Mouse (Mus musculus) forebrain, embryonic 15.5 days (tissue): ENCODE data around the gene Ssna1. TPM values are rescaled to one million over a fixed set of nuclear protein-coding genes. Genes with fewer than 3 reads are reported as not detected.

Source experiments
- ATAC-seq: fragments of 200-750 bp; cut with Nextera tagmentation; replicated peaks from 2 replicates; pipeline ENCODE4 v1.8.0; 2017; ENCODE audit warnings: mild to moderate bottlenecking, moderate TSS enrichment, moderate library complexity
- H3K27ac ChIP-seq: fragments of 300-500 bp; sonication (generic); replicated peaks from 2 replicates; pipeline ENCODE4 v1.5.1; 2015; ENCODE audit warnings: mild to moderate bottlenecking, inconsistent platforms
- H3K27me3 ChIP-seq: fragments of 300-500 bp; sonication (generic); 2 replicates; pipeline ENCODE4 v1.6.1; 2015; ENCODE audit warnings: inconsistent platforms
- H3K36me3 ChIP-seq: fragments of 300-500 bp; sonication (generic); 2 replicates; pipeline ENCODE4 v1.6.1; 2015; ENCODE audit warnings: mild to moderate bottlenecking, inconsistent platforms
- H3K4me1 ChIP-seq: fragments of 300-500 bp; sonication (generic); 2 replicates; pipeline ENCODE4 v1.6.1; 2015; ENCODE audit warnings: inconsistent platforms
- H3K4me2 ChIP-seq: fragments of 300-500 bp; sonication (generic); replicated peaks from 2 replicates; pipeline ENCODE4 v1.6.1; 2015; ENCODE audit warnings: mild to moderate bottlenecking, inconsistent platforms
- H3K4me3 ChIP-seq: fragments of 300-500 bp; sonication (generic); 2 replicates; pipeline ENCODE4 v1.5.1; 2015; ENCODE audit warnings: mild to moderate bottlenecking, inconsistent platforms
- H3K9ac ChIP-seq: fragments of 300-500 bp; sonication (generic); replicated peaks from 2 replicates; pipeline ENCODE4 v1.6.1; 2015; ENCODE audit warnings: mild to moderate bottlenecking, inconsistent platforms
- H3K9me3 ChIP-seq: fragments of 300-500 bp; sonication (generic); 2 replicates; pipeline ENCODE4 v1.6.1; 2016; ENCODE audit warnings: inconsistent platforms
- WGBS: fragments of 180-500 bp; shearing (Covaris S2); methylation state at CpG from one replicate; pipeline ENCODE4 v1.1.7; 2015; ENCODE audit warnings: mixed read lengths; 5-methylcytosine and 5-hydroxymethylcytosine counted together
- polyA plus RNA-seq: library from polyadenylated mRNA; unstranded; fragments of >200 nt; fragmentation: Nextera tagmentation; extraction: Ambion mirVana; gene quantifications from 2 replicates; pipeline ENCODE4 v1.2.1, GENCODE M21; 2015

Ssna1 gene
- polyA plus RNA-seq, 1 experiment from 2014 or later = 209 TPM

DNA sequence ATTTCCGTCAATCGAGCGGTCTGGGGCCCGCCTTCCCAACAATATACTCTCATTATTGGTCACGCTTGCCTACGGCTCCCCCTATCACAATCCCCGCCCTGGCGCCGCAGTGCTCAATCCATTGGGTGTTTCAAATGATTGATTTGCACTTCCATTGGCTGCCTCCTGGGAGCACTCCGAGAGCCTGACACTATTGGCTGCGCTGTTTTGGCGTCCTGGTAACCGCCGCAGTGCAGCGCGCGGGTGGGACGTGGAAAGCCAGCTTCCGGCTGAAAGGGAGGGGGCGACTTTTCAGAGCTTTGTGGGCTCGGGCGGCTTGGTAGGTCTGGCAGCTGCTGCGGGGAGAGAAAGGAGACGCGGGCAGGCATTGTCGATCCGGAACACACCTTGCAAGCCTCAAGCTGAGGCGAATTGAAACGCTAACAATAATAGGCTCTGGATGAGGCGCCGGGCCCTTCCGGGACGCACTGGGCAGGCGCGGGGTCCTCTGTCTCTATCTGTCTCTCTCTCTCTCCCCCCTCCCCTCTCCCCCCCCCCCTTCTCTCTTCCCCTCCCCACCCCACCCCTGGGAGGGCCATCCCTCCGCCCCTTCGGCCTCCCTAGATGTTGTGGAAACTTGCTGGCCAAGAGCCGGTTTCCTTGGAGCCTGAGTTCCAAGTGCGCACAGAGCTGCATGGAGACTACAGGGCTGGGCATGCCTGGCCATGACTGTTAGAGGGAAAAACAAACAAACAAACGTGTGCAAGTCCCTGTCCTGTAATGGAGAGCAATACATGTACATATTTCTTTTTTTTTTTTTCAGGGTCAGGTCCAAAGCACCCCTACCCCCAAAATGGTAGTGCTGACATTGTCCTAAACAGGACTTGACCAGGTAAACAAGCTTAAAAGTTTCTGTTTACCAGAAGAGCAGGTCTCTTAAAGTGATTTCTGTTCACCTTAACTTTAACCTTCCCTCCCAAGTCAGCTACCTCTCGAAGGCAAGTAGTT, 47.2 kb downstream of the Ssna1 start:
- H3K9ac ChIP-seq = peak overlapping the region; percentile 69

DNA sequence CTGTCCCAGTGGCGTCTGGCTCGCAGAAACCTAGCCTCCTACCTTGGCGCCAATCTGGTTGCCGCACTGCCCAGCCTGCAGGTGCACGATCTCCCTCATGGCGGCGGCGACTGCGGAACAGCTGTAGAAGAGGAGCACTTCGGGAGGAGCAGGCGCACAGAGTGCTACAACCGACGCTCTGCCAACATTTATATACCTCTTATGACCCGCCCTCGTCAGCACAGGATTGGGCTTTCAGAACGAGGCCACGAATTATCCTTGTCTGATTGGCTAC, 47.8 kb downstream of the Ssna1 start, which contains the start of gene Tubb4b:
Gene Tubb4b, minus strand, starts transcription at position 211 of the 274 bp plus-strand sequence.
- peak within 1 kb of the TSS; percentile 81 for H3K4me2 ChIP-seq
- no peaks in the 10 kb centered on the region for H3K9me3 ChIP-seq
- no peaks in the 10 kb centered on the region for H3K27me3 ChIP-seq
- peak within 1 kb of the TSS; percentile 69 for H3K9ac ChIP-seq
- H3K27ac ChIP-seq = peak within 1 kb of the TSS; percentile 99
- ATAC-seq = no peak
- peaks cover 4% of the 10 kb centered on the region; the same call in 1 of the 2 replicates for H3K36me3 ChIP-seq
- H3K4me3 ChIP-seq = peak within 1 kb of the TSS; percentile 69
- under 1% methylated on average over 17 of the region's 17 CpGs for WGBS
- peaks cover 25% of the 10 kb centered on the region for H3K4me1 ChIP-seq

More for the DNA sequence above, 47.2 kb downstream of the Ssna1 start:
- peak overlapping the region; percentile 45 for H3K4me2 ChIP-seq
- WGBS = 1% methylated on average over 41 of the region's 41 CpGs
- ATAC-seq = peak; percentile 98
- peak overlapping the region; percentile 99 for H3K27ac ChIP-seq
- H3K9me3 ChIP-seq = no peaks in the 10 kb centered on the region
- peaks cover 25% of the 10 kb centered on the region for H3K4me1 ChIP-seq
- peaks cover 4% of the 10 kb centered on the region; the same call in 1 of the 2 replicates for H3K36me3 ChIP-seq
- no peaks in the 10 kb centered on the region for H3K27me3 ChIP-seq
- peak overlapping the region; percentile 69 for H3K4me3 ChIP-seq

DNA sequence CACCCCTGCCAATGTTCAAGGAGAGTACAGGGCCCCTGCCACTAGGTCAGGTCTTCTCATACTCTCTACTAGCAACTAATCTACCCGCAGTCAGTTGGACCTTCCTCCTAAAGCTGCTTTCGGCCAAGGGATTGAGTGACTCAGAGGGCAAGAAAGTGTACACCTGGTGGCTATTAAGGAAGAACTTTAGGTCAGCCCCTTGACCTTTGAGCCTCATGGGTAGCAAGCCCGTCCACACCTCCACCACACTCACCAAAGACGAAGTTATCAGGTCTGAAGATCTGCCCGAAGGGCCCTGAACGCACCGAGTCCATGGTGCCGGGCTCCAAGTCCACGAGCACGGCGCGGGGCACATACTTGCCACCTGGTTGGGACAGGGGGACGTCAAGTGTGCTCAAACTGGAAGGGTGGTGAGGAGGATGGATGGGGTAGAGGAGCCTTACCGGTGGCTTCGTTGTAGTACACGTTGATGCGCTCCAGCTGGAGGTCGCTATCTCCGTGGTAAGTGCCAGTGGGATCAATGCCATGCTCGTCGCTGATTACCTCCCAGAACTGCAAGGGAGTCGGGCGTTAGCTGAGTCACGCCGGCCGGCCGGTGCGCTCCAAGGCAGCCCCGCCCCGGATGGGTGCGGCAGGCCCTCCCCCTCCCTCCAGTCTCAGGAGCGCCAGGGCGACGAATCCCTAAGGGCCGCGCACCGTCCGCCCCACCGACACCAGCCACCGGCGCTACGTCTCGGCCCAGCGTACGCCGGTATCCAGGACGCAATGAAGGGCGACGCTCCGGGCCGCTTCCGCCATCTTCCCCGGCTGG, 48.4 kb downstream of the Ssna1 start:
- Histone ChIP-seq H3K4me3 (peak overlapping the region; percentile 69), H3K4me2 (peak overlapping the region; percentile 81), H3K9ac (peak overlapping the region; percentile 69), H3K36me3 (peaks cover 4% of the 10 kb centered on the region; the same call in 1 of the 2 replicates), H3K27ac (peak overlapping the region; percentile 90), H3K27me3 (no peaks in the 10 kb centered on the region), H3K4me1 (peaks cover 24% of the 10 kb centered on the region), H3K9me3 (no peaks in the 10 kb centered on the region)
- 3% methylated on average over 52 of the region's 53 CpGs for WGBS
- ATAC-seq = no peak

DNA sequence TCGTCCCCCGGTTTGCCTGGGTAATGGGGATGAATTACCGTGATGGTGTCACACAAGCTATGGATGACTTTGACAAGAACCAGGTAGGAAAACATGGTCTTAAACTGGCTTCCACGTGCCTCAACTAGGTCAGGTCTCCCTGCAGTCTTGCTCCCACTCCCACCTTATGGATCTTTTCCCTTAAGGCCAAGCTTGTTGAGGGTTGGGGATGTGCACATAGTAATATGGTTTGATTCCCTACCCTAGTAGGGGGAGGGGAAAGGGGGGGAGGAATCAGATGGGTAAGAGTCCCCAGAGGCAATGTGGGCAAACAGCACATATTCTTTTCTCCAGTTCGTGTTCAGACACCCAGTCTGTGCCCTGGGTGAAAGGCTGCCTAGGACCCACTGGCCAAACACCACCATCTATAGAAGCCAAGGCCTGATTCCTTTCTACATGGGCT, 50.9 kb downstream of the Ssna1 start:
- 78% methylated on average over 5 of the region's 5 CpGs for WGBS
- Histone ChIP-seq H3K9me3 (no peaks in the 10 kb centered on the region), H3K4me2 (no peak overlapping the region), H3K36me3 (peaks cover 4% of the 10 kb centered on the region; the same call in 1 of the 2 replicates), H3K9ac (no peak overlapping the region), H3K4me1 (peaks cover 17% of the 10 kb centered on the region), H3K27me3 (no peaks in the 10 kb centered on the region), H3K27ac (no peak overlapping the region), H3K4me3 (no peak overlapping the region)
- no peak for ATAC-seq

Other genes with a start within 250 kb of the Ssna1 start
- gene Nsmf, start 218.1 kb downstream of the Ssna1 start, polyA plus RNA-seq = 194 and 209 TPM in 2 replicates
- not detected in 2 replicates for gene Entpd8, start 192.1 kb downstream of the Ssna1 start, polyA plus RNA-seq
- gene Noxa1, start 177.3 kb downstream of the Ssna1 start, polyA plus RNA-seq = not detected in 2 replicates
- gene Nrarp, start 91.7 kb downstream of the Ssna1 start, polyA plus RNA-seq = 25.2 and 27.5 TPM in 2 replicates
- gene Tor4a, start 75.6 kb downstream of the Ssna1 start, polyA plus RNA-seq = 1.3 and 1.6 TPM in 2 replicates
- gene Nelfb, start 60.9 kb downstream of the Ssna1 start, polyA plus RNA-seq = 96.7 and 102 TPM in 2 replicates
- not detected in 2 replicates for gene Stpg3, start 57.8 kb downstream of the Ssna1 start, polyA plus RNA-seq
- gene Fam166a, start 53.7 kb downstream of the Ssna1 start, polyA plus RNA-seq = 1.2 TPM in 1 of 2 replicates, not detected in the other
- gene Tubb4b, start 47.7 kb downstream of the Ssna1 start, polyA plus RNA-seq = 399 and 409 TPM in 2 replicates
- gene Slc34a3, start 38.1 kb downstream of the Ssna1 start, polyA plus RNA-seq = not detected in 2 replicates
- gene Rnf224, start 35.7 kb downstream of the Ssna1 start, polyA plus RNA-seq = not detected in 2 replicates
- gene Rnf208, start 30.2 kb downstream of the Ssna1 start, polyA plus RNA-seq = 79.1 and 80.4 TPM in 2 replicates
- gene Cysrt1, start 30.0 kb downstream of the Ssna1 start, polyA plus RNA-seq = 0.20 TPM in 1 of 2 replicates, not detected in the other
- 6.5 and 6.8 TPM in 2 replicates for gene AL732309.1, start 25.6 kb downstream of the Ssna1 start, polyA plus RNA-seq
- gene Tmem203, start 17.0 kb downstream of the Ssna1 start, polyA plus RNA-seq = 16.4 and 19.7 TPM in 2 replicates
- gene Tprn, start 9.8 kb downstream of the Ssna1 start, polyA plus RNA-seq = 15.6 and 16.5 TPM in 2 replicates
- gene Anapc2, start within 50 bp of the Ssna1 start, polyA plus RNA-seq = 148 and 150 TPM in 2 replicates
- gene Tmem210, start 15.7 kb upstream of the Ssna1 start, polyA plus RNA-seq = not detected in 2 replicates
- not detected in 2 replicates for gene Lrrc26, start 17.5 kb upstream of the Ssna1 start, polyA plus RNA-seq
- 19.1 and 21.5 TPM in 2 replicates for gene Grin1, start 46.7 kb upstream of the Ssna1 start, polyA plus RNA-seq
- 52.6 and 61.1 TPM in 2 replicates for gene Man1b1, start 59.9 kb upstream of the Ssna1 start, polyA plus RNA-seq
- 25.5 and 29.3 TPM in 2 replicates for gene Dpp7, start 83.9 kb upstream of the Ssna1 start, polyA plus RNA-seq
- gene Uap1l1, start 93.2 kb upstream of the Ssna1 start, polyA plus RNA-seq = 4.1 and 5.1 TPM in 2 replicates
- 31.9 and 32.6 TPM in 2 replicates for gene Sapcd2, start 99.9 kb upstream of the Ssna1 start, polyA plus RNA-seq
- gene Entpd2, start 123.4 kb upstream of the Ssna1 start, polyA plus RNA-seq = 3.6 and 4.8 TPM in 2 replicates
- 406 and 408 TPM in 2 replicates for gene Npdc1, start 126.9 kb upstream of the Ssna1 start, polyA plus RNA-seq
- 0.20 TPM in 1 of 2 replicates, not detected in the other for gene Fut7, start 150.8 kb upstream of the Ssna1 start, polyA plus RNA-seq
- gene Abca2, start 156.3 kb upstream of the Ssna1 start, polyA plus RNA-seq = 11.6 and 14.1 TPM in 2 replicates
- 3.3 and 3.4 TPM in 2 replicates for gene Clic3, start 184.4 kb upstream of the Ssna1 start, polyA plus RNA-seq
- 100 and 101 TPM in 2 replicates for gene Paxx, start 188.7 kb upstream of the Ssna1 start, polyA plus RNA-seq
- gene Ptgds, start 197.6 kb upstream of the Ssna1 start, polyA plus RNA-seq = 112 and 123 TPM in 2 replicates
- not detected in 2 replicates for gene Lcn12, start 221.5 kb upstream of the Ssna1 start, polyA plus RNA-seq
- gene Fbxw5, start 228.3 kb upstream of the Ssna1 start, polyA plus RNA-seq = 128 and 130 TPM in 2 replicates
- 3.4 and 4.7 TPM in 2 replicates for gene C8g, start 229.3 kb upstream of the Ssna1 start, polyA plus RNA-seq